Mouse (Mus musculus): ENCODE measurements around the gene Usp21. TPM values are rescaled to one million over a fixed set of nuclear protein-coding genes. Genes with fewer than 3 reads are reported as not detected.

Usp21 gene
- polyA plus RNA-seq, 1 experiment, result not detected

DNA sequence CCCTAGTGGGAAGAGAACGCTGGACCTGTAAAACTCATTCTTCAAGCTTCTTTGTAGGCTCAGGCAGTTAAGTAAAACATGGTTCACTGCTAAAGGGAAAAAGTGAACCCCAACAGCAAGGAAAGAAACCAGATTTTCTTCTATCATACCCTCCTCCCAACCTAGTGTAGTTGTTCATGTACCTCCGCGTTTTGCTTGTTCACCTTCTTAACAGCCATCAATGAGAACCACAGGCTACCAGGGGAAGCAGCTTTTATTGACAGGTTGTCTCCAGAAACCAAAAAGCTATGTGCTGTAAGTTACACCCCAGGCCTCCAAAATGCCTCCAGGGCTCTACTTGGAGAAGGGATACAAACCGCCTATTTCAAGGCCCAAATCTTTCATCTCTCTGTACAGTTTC, 537 bp upstream of the Usp21 start:
- H3K27ac ChIP-seq (ENCODE audit: insufficient read depth, low read depth, low read length), result no peak overlapping the region
- TF ChIP-seq CTCF (IDR thresholded peaks at IDR 0.05; ENCODE audit: insufficient read depth, low read depth, low read length), result no peak
- TF ChIP-seq POLR2A (IDR thresholded peaks at IDR 0.05; ENCODE audit: insufficient read depth, low read depth, low read length), result no peak
- peaks cover 16% of the 10 kb centered on the region for H3K4me1 ChIP-seq (ENCODE audit: control insufficient read depth, insufficient read depth, low read length)
- 68% methylated on average over 4 of the region's 4 CpGs for WGBS
- H3K4me3 ChIP-seq (ENCODE audit: insufficient read depth, low read depth, low read length), result no peak overlapping the region

- Histone ChIP-seq H3K4me1 (ENCODE audit: control insufficient read depth, insufficient read depth, low read length) (peaks cover 19% of the 10 kb centered on the region), H3K4me3 (ENCODE audit: insufficient read depth, low read depth, low read length) (peak overlapping the region; percentile 7), H3K27ac (ENCODE audit: insufficient read depth, low read depth, low read length) (no peak overlapping the region)
- TF ChIP-seq CTCF (IDR thresholded peaks at IDR 0.05; ENCODE audit: insufficient read depth, low read depth, low read length) (no peak), POLR2A (IDR thresholded peaks at IDR 0.05; ENCODE audit: insufficient read depth, low read depth, low read length) (no peak)
- WGBS, result 87% methylated on average over 19 of the region's 19 CpGs
Measured at GRCm38 (mm10) chr1:171286517-171286916, 1.3 kb downstream of the Usp21 start.

GRCm38 (mm10) chr1:171285096-171285892, 2.5 kb downstream of the Usp21 start:
- Histone ChIP-seq H3K4me1 (ENCODE audit: control insufficient read depth, insufficient read depth, low read length) (peaks cover 24% of the 10 kb centered on the region), H3K4me3 (ENCODE audit: insufficient read depth, low read depth, low read length) (no peak overlapping the region), H3K27ac (ENCODE audit: insufficient read depth, low read depth, low read length) (no peak overlapping the region)
- 81% methylated on average over 20 of the region's 20 CpGs for WGBS
- TF ChIP-seq CTCF (IDR thresholded peaks at IDR 0.05; ENCODE audit: insufficient read depth, low read depth, low read length), result no peak
- no peak for TF ChIP-seq POLR2A (IDR thresholded peaks at IDR 0.05; ENCODE audit: insufficient read depth, low read depth, low read length)

GRCm38 (mm10) chr1:171284491-171284890, 3.3 kb downstream of the Usp21 start:
- TF ChIP-seq POLR2A (IDR thresholded peaks at IDR 0.05; ENCODE audit: insufficient read depth, low read depth, low read length), result no peak
- TF ChIP-seq CTCF (IDR thresholded peaks at IDR 0.05; ENCODE audit: insufficient read depth, low read depth, low read length), result no peak
- H3K27ac ChIP-seq (ENCODE audit: insufficient read depth, low read depth, low read length), result no peak overlapping the region
- peaks cover 29% of the 10 kb centered on the region for H3K4me1 ChIP-seq (ENCODE audit: control insufficient read depth, insufficient read depth, low read length)
- H3K4me3 ChIP-seq (ENCODE audit: insufficient read depth, low read depth, low read length), result no peak overlapping the region
- 80% methylated on average over 15 of the region's 15 CpGs for WGBS

- Histone ChIP-seq H3K4me3 (ENCODE audit: insufficient read depth, low read depth, low read length) (no peak overlapping the region), H3K27ac (ENCODE audit: insufficient read depth, low read depth, low read length) (no peak overlapping the region), H3K4me1 (ENCODE audit: control insufficient read depth, insufficient read depth, low read length) (peaks cover 29% of the 10 kb centered on the region)
- TF ChIP-seq POLR2A (IDR thresholded peaks at IDR 0.05; ENCODE audit: insufficient read depth, low read depth, low read length) (no peak), CTCF (IDR thresholded peaks at IDR 0.05; ENCODE audit: insufficient read depth, low read depth, low read length) (no peak)
- WGBS, result 87% methylated on average over 18 of the region's 18 CpGs
Measured at GRCm38 (mm10) chr1:171283188-171284160, 4.3 kb downstream of the Usp21 start.

GRCm38 (mm10) chr1:171282086-171282805, 5.5 kb downstream of the Usp21 start:
- WGBS, result 69% methylated on average over 18 of the region's 18 CpGs
- Histone ChIP-seq H3K27ac (ENCODE audit: insufficient read depth, low read depth, low read length) (no peak overlapping the region), H3K4me3 (ENCODE audit: insufficient read depth, low read depth, low read length) (no peak overlapping the region), H3K4me1 (ENCODE audit: control insufficient read depth, insufficient read depth, low read length) (peaks cover 29% of the 10 kb centered on the region)
- no peak for TF ChIP-seq CTCF (IDR thresholded peaks at IDR 0.05; ENCODE audit: insufficient read depth, low read depth, low read length)
- no peak for TF ChIP-seq POLR2A (IDR thresholded peaks at IDR 0.05; ENCODE audit: insufficient read depth, low read depth, low read length)

GRCm38 (mm10) chr1:171281528-171281923, 6.3 kb downstream of the Usp21 start:
- Histone ChIP-seq H3K4me3 (ENCODE audit: insufficient read depth, low read depth, low read length) (peak overlapping the region; percentile 66), H3K27ac (ENCODE audit: insufficient read depth, low read depth, low read length) (peak overlapping the region; percentile 45), H3K4me1 (ENCODE audit: control insufficient read depth, insufficient read depth, low read length) (peaks cover 26% of the 10 kb centered on the region)
- WGBS, result under 1% methylated on average over 10 of the region's 10 CpGs
- TF ChIP-seq CTCF (IDR thresholded peaks at IDR 0.05; ENCODE audit: insufficient read depth, low read depth, low read length) (peak; percentile 49), POLR2A (IDR thresholded peaks at IDR 0.05; ENCODE audit: insufficient read depth, low read depth, low read length) (no peak)

GRCm38 (mm10) chr1:171280916-171281527, 6.8 kb downstream of the Usp21 start, which contains the start of gene Ppox:
Gene Ppox (minus strand): TSS chr1:171281186.
- H3K4me3 ChIP-seq (ENCODE audit: insufficient read depth, low read depth, low read length), result peak within 1 kb of the TSS; percentile 82
- H3K27ac ChIP-seq (ENCODE audit: insufficient read depth, low read depth, low read length), result peak within 1 kb of the TSS; percentile 45
- TF ChIP-seq POLR2A (IDR thresholded peaks at IDR 0.05; ENCODE audit: insufficient read depth, low read depth, low read length), result peak; percentile 18; the same call in 1 of the 2 replicates
- no peak for TF ChIP-seq CTCF (IDR thresholded peaks at IDR 0.05; ENCODE audit: insufficient read depth, low read depth, low read length)
- WGBS, result under 1% methylated on average over 26 of the region's 26 CpGs
- H3K4me1 ChIP-seq (ENCODE audit: control insufficient read depth, insufficient read depth, low read length), result peaks cover 22% of the 10 kb centered on the region

Measured in olfactory bulb, adult 2 months (tissue).